Comparison of ENCODE assay signal across 8 mouse cellular contexts in genomic region chr13:67081142-67081713, GRCm38 (mm10). TPM values are rescaled to one million over a fixed set of nuclear protein-coding genes. Genes with fewer than 3 reads are reported as not detected.
DNase-seq lines count a peak whose midpoint lies in the region; ATAC-seq and TF ChIP-seq lines count a peak whose summit lies in the region.

No protein-coding gene starts in this region.

- ATAC-seq in embryonic facial prominence, embryonic 13.5 days (ENCODE audit: insufficient number of reproducible peaks, insufficient read depth, low FRiP score, low TSS enrichment, low read depth) = peak; percentile 96
- ATAC-seq in limb, embryonic 13.5 days (ENCODE audit: low FRiP score, low read depth) = peak; percentile 99
- ATAC-seq in midbrain, embryonic 16.5 days = peak; percentile 99

- H3K4me2 ChIP-seq in embryonic facial prominence, embryonic 13.5 days = peak overlapping the region; percentile 65
- peak overlapping the region; percentile 77 for H3K4me2 ChIP-seq in limb, embryonic 13.5 days (replicated peaks)
- peak overlapping the region; percentile 77 for H3K4me2 ChIP-seq in midbrain, embryonic 16.5 days (ENCODE audit: low read length)

- H3K4me3 ChIP-seq in embryonic facial prominence, embryonic 13.5 days = peak overlapping the region; percentile 67
- peak overlapping the region; percentile 70 for H3K4me3 ChIP-seq in heart, adult 2 months
- peak overlapping the region; percentile 59 for H3K4me3 ChIP-seq in limb, embryonic 13.5 days
- H3K4me3 ChIP-seq in midbrain, embryonic 16.5 days (ENCODE audit: low read depth, low read length) = peak overlapping the region; percentile 61

- TF ChIP-seq CTCF in heart, adult 2 months (IDR thresholded peaks at IDR 0.05) = peak; percentile 17; the same call in 1 of the 2 replicates

- peaks cover 26% of the 10 kb centered on the region for H3K36me3 ChIP-seq in embryonic facial prominence, embryonic 13.5 days
- peaks cover 3% of the 10 kb centered on the region; the same call in 1 of the 2 replicates for H3K36me3 ChIP-seq in heart, adult 2 months (ENCODE audit: control insufficient read depth, insufficient read depth, low read length)
- H3K36me3 ChIP-seq in limb, embryonic 13.5 days = peaks cover 21% of the 10 kb centered on the region
- peaks cover 13% of the 10 kb centered on the region; the same call in 1 of the 2 replicates for H3K36me3 ChIP-seq in midbrain, embryonic 16.5 days (ENCODE audit: control insufficient read depth, insufficient read depth, low read length)

- peaks cover 8% of the 10 kb centered on the region; the same call in 1 of the 2 replicates for H3K4me1 ChIP-seq in embryonic facial prominence, embryonic 13.5 days
- peaks cover 3% of the 10 kb centered on the region for H3K4me1 ChIP-seq in heart, adult 2 months (ENCODE audit: control insufficient read depth, insufficient read depth, low read length)
- H3K4me1 ChIP-seq in limb, embryonic 13.5 days = peaks cover 10% of the 10 kb centered on the region
- H3K4me1 ChIP-seq in midbrain, embryonic 16.5 days (ENCODE audit: control insufficient read depth, insufficient read depth, low read length) = peaks cover 13% of the 10 kb centered on the region

- H3K9ac ChIP-seq in embryonic facial prominence, embryonic 13.5 days = peak overlapping the region; percentile 81
- H3K9ac ChIP-seq in heart, adult 2 months (ENCODE audit: low read depth, low read length) = peak overlapping the region; percentile 74
- H3K9ac ChIP-seq in limb, embryonic 13.5 days = peak overlapping the region; percentile 78
- peak overlapping the region; percentile 71 for H3K9ac ChIP-seq in midbrain, embryonic 16.5 days (ENCODE audit: low read depth, low read length)

- WGBS in embryonic facial prominence, embryonic 13.5 days = under 1% methylated on average over 24 of the region's 24 CpGs
- under 1% methylated on average over 23 of the region's 24 CpGs for WGBS in heart, adult 2 months
- 1% methylated on average over 24 of the region's 24 CpGs for whole genome bisulfite sequencing in limb, embryonic 13.5 days
- WGBS in midbrain, embryonic 16.5 days = 1% methylated on average over 24 of the region's 24 CpGs

- no peaks in the 10 kb centered on the region for H3K27me3 ChIP-seq in embryonic facial prominence, embryonic 13.5 days
- H3K27me3 ChIP-seq in heart, adult 2 months (ENCODE audit: control insufficient read depth, insufficient read depth, low read length) = no peaks in the 10 kb centered on the region
- no peaks in the 10 kb centered on the region for H3K27me3 ChIP-seq in limb, embryonic 13.5 days
- no peaks in the 10 kb centered on the region for H3K27me3 ChIP-seq in midbrain, embryonic 16.5 days (ENCODE audit: control insufficient read depth, insufficient read depth, low read depth, low read length)

- peak; percentile 81 for TF ChIP-seq POLR2A in heart, adult 2 months (IDR thresholded peaks at IDR 0.05; ENCODE audit: insufficient read depth, low read depth, low read length)

- peak; percentile 84 for DNase-seq in 3134 (ENCODE audit: extremely low read depth, insufficient read length, low spot score)
- peak; percentile 86 to 90 for DNase-seq in adrenal gland, postnatal 36 days
- DNase-seq in heart, adult 2 months = peak; percentile 82 to 88
- peak; percentile 82 to 84 for DNase-seq in kidney, adult 8-10 months
- peak; percentile 59 to 60 for DNase-seq in spleen, postnatal 10 days (ENCODE audit: low spot score in 2 of 2)

- no peaks in the 10 kb centered on the region for H3K79me2 ChIP-seq in heart, adult 2 months (replicated peaks; ENCODE audit: control insufficient read depth, insufficient read depth, low read length)

- peak overlapping the region; percentile 91 for H3K27ac ChIP-seq in embryonic facial prominence, embryonic 13.5 days
- peak overlapping the region; percentile 86 for H3K27ac ChIP-seq in heart, adult 2 months
- peak overlapping the region; percentile 90 for H3K27ac ChIP-seq in limb, embryonic 13.5 days
- H3K27ac ChIP-seq in midbrain, embryonic 16.5 days (ENCODE audit: low read length) = peak overlapping the region; percentile 69

- peaks cover 11% of the 10 kb centered on the region for H3K9me3 ChIP-seq in embryonic facial prominence, embryonic 13.5 days
- H3K9me3 ChIP-seq in limb, embryonic 13.5 days = 0 out of 2 replicates have a peak, but pooled peaks cover 8% of the 10 kb centered on the region
- peaks cover 4% of the 10 kb centered on the region; the same call in 1 of the 2 replicates for H3K9me3 ChIP-seq in midbrain, embryonic 16.5 days (replicated peaks; ENCODE audit: control insufficient read depth, low read length, poor library complexity, severe bottlenecking)

- intact Hi-C loops in heart, adult 2 months (cut with DNase I) = loop anchor here (1.0 kb wide), 2 partner anchors 20 to 27 kb away; partner anchors contain the start of genes Gm28557 and Zfp712

- no peak for TF ChIP-seq EP300 in heart, adult 2 months (IDR thresholded peaks at IDR 0.05; ENCODE audit: insufficient read depth, low read depth, low read length)

RNA-seq across cellular contexts. Expression of gene Zfp708, which starts 16.5 kb away (rescaled TPM):
- 1 to 10 TPM in 1 of 2 experiments, under 1 TPM in 1; 0.53 to 1.0 TPM for total RNA-seq in adrenal gland, postnatal 36 days (2021)
- 8.5 and 9.2 TPM in 2 replicates for polyA plus RNA-seq in embryonic facial prominence, embryonic 13.5 days (2015; fragmentation: Nextera tagmentation; extraction: Ambion mirVana)
- total RNA-seq in heart, adult 2 months (2021) = 1 to 10 TPM; 1.1 to 1.2 TPM
- polyA plus RNA-seq in heart, adult 2 months (2012; rRNA removed) = 0.10 and 1.1 TPM in 2 replicates
- polyA plus RNA-seq in limb, embryonic 13.5 days (2015; fragmentation: Nextera tagmentation; extraction: Ambion mirVana) = 7.2 and 8.4 TPM in 2 replicates
- polyA plus RNA-seq in midbrain, embryonic 16.5 days (2015; fragmentation: Nextera tagmentation; extraction: Ambion mirVana) = 9.9 and 10.8 TPM in 2 replicates

RNA-seq across cellular contexts. Expression of gene Zfp712, which starts 20.3 kb away (rescaled TPM):
- 1 to 10 TPM; 1.6 to 1.7 TPM for total RNA-seq in adrenal gland, postnatal 36 days (2021)
- polyA plus RNA-seq in embryonic facial prominence, embryonic 13.5 days (2015; fragmentation: Nextera tagmentation; extraction: Ambion mirVana) = 4.5 and 5.5 TPM in 2 replicates
- total RNA-seq in heart, adult 2 months (2021) = 1 to 10 TPM; 1.5 to 1.6 TPM
- polyA plus RNA-seq in heart, adult 2 months (2012; rRNA removed) = 0.23 and 0.70 TPM in 2 replicates
- 4.8 and 4.9 TPM in 2 replicates for polyA plus RNA-seq in limb, embryonic 13.5 days (2015; fragmentation: Nextera tagmentation; extraction: Ambion mirVana)
- polyA plus RNA-seq in midbrain, embryonic 16.5 days (2015; fragmentation: Nextera tagmentation; extraction: Ambion mirVana) = 7.8 and 7.9 TPM in 2 replicates

RNA-seq across cellular contexts. Expression of gene Gm28557, which starts 27.2 kb away (rescaled TPM):
- total RNA-seq in adrenal gland, postnatal 36 days (2021) = 1 to 10 TPM; 6.7 to 8.5 TPM
- polyA plus RNA-seq in embryonic facial prominence, embryonic 13.5 days (2015; fragmentation: Nextera tagmentation; extraction: Ambion mirVana) = 2.3 and 3.3 TPM in 2 replicates
- total RNA-seq in heart, adult 2 months (2021) = 1 to 10 TPM; 3.5 to 4.0 TPM
- 1.2 and 2.0 TPM in 2 replicates for polyA plus RNA-seq in heart, adult 2 months (2012; rRNA removed)
- 2.6 and 3.0 TPM in 2 replicates for polyA plus RNA-seq in limb, embryonic 13.5 days (2015; fragmentation: Nextera tagmentation; extraction: Ambion mirVana)
- polyA plus RNA-seq in midbrain, embryonic 16.5 days (2015; fragmentation: Nextera tagmentation; extraction: Ambion mirVana) = 0.95 and 1.5 TPM in 2 replicates

RNA-seq across cellular contexts. Expression of gene Rslcan18, which starts 34.8 kb away (rescaled TPM):
- 1 to 10 TPM in 1 of 2 experiments, under 1 TPM in 1; 0.82 to 1.0 TPM for total RNA-seq in adrenal gland, postnatal 36 days (2021)
- polyA plus RNA-seq in embryonic facial prominence, embryonic 13.5 days (2015; fragmentation: Nextera tagmentation; extraction: Ambion mirVana) = 0.13 and 0.25 TPM in 2 replicates
- total RNA-seq in heart, adult 2 months (2021) = 1 to 10 TPM in 1 of 2 experiments, under 1 TPM in 1; 0.70 to 1.1 TPM
- 0.29 and 0.70 TPM in 2 replicates for polyA plus RNA-seq in heart, adult 2 months (2012; rRNA removed)
- polyA plus RNA-seq in limb, embryonic 13.5 days (2015; fragmentation: Nextera tagmentation; extraction: Ambion mirVana) = 0.25 and 0.32 TPM in 2 replicates
- polyA plus RNA-seq in midbrain, embryonic 16.5 days (2015; fragmentation: Nextera tagmentation; extraction: Ambion mirVana) = not detected in 2 replicates

RNA-seq across cellular contexts. Expression of gene Zfp759, which starts 40.2 kb away (rescaled TPM):
- total RNA-seq in adrenal gland, postnatal 36 days (2021) = 1 to 10 TPM; 3.8 to 4.3 TPM
- polyA plus RNA-seq in embryonic facial prominence, embryonic 13.5 days (2015; fragmentation: Nextera tagmentation; extraction: Ambion mirVana) = 2.2 and 2.7 TPM in 2 replicates
- total RNA-seq in heart, adult 2 months (2021) = 1 to 10 TPM; 4.0 to 8.2 TPM
- 0.59 and 1.5 TPM in 2 replicates for polyA plus RNA-seq in heart, adult 2 months (2012; rRNA removed)
- polyA plus RNA-seq in limb, embryonic 13.5 days (2015; fragmentation: Nextera tagmentation; extraction: Ambion mirVana) = 2.2 and 2.3 TPM in 2 replicates
- 4.5 and 4.9 TPM in 2 replicates for polyA plus RNA-seq in midbrain, embryonic 16.5 days (2015; fragmentation: Nextera tagmentation; extraction: Ambion mirVana)

Comparison
In these comparisons a context has a peak if more than half of its experiments do, and no peak if none do; other contexts are left out.
1. Peak in every context shown above with its lines: DNase-seq, ATAC-seq, H3K4me3 ChIP-seq and H3K27ac ChIP-seq.